Mouse (Mus musculus) brain, embryonic 18.5 days (tissue): ENCODE measurements around the gene Cntnap5a.
"Not testable (repeated sequence)": the region's sequence is repeated elsewhere in the genome, so short reads cannot be mapped to it uniquely, and the experiment has no call there.

Source experiments
- DNase-seq: peaks from one replicate; pipeline ENCODE4 v3.0.0-alpha.2; 2012; ENCODE audit warnings: low read depth, low spot score

Cntnap5a gene

GRCm38 (mm10) chr1:116044083-116044482 is 359.5 kb downstream of the Cntnap5a start:
- DNase-seq = no peak

- DNase-seq = no peak
These were observed 422.6 kb downstream of the Cntnap5a start for GRCm38 (mm10) chr1:116107010-116107723.

GRCm38 (mm10) chr1:116107724-116108058 is 423.1 kb downstream of the Cntnap5a start:
- DNase-seq = no peak

- DNase-seq = no peak
These were observed 423.8 kb downstream of the Cntnap5a start for GRCm38 (mm10) chr1:116108381-116108780.

GRCm38 (mm10) chr1:116125767-116126166 is 441.2 kb downstream of the Cntnap5a start:
- DNase-seq = no peak

GRCm38 (mm10) chr1:116127085-116127484 is 442.5 kb downstream of the Cntnap5a start:
- DNase-seq = no peak

- no peak for DNase-seq
These were observed 444.1 kb downstream of the Cntnap5a start for GRCm38 (mm10) chr1:116128450-116129246.

GRCm38 (mm10) chr1:116132471-116132870 is 447.9 kb downstream of the Cntnap5a start:
- DNase-seq = no peak

GRCm38 (mm10) chr1:116149764-116150369 is 465.3 kb downstream of the Cntnap5a start:
- DNase-seq = no peak

GRCm38 (mm10) chr1:116184471-116184870 is 499.9 kb downstream of the Cntnap5a start:
- DNase-seq = no peak

GRCm38 (mm10) chr1:116188142-116188541 is 503.6 kb downstream of the Cntnap5a start:
- DNase-seq = not testable (repeated sequence)

GRCm38 (mm10) chr1:116192299-116192698 is 507.7 kb downstream of the Cntnap5a start:
- peak; percentile 14 for DNase-seq

GRCm38 (mm10) chr1:116216883-116217282 is 532.3 kb downstream of the Cntnap5a start:
- no peak for DNase-seq

GRCm38 (mm10) chr1:116240538-116240937 is 556.0 kb downstream of the Cntnap5a start:
- DNase-seq = no peak

- DNase-seq = no peak
These were observed 559.3 kb downstream of the Cntnap5a start for GRCm38 (mm10) chr1:116243856-116244255.

- no peak for DNase-seq
These were observed 596.6 kb downstream of the Cntnap5a start for GRCm38 (mm10) chr1:116281144-116281543.

- DNase-seq = no peak
These were observed 599.4 kb downstream of the Cntnap5a start for GRCm38 (mm10) chr1:116283968-116284367.

GRCm38 (mm10) chr1:116306555-116306954 is 622.0 kb downstream of the Cntnap5a start:
- DNase-seq = peak; percentile 32

- DNase-seq = no peak
These were observed 627.0 kb downstream of the Cntnap5a start for GRCm38 (mm10) chr1:116311512-116311911.

- no peak for DNase-seq
These were observed 628.7 kb downstream of the Cntnap5a start for GRCm38 (mm10) chr1:116313269-116313668.

- no peak for DNase-seq
These were observed 639.9 kb downstream of the Cntnap5a start for GRCm38 (mm10) chr1:116324505-116324904.

GRCm38 (mm10) chr1:116353669-116354068 is 669.1 kb downstream of the Cntnap5a start:
- no peak for DNase-seq

GRCm38 (mm10) chr1:116365606-116366005 is 681.0 kb downstream of the Cntnap5a start:
- no peak for DNase-seq
